Mouse (Mus musculus) left cerebral cortex, adult 18-20 months (tissue): ENCODE data around the gene 9130213A22Rik. TPM values are rescaled to one million over a fixed set of nuclear protein-coding genes. Genes with fewer than 3 reads are reported as not detected.
A peak's percentile ranks its signal among the peaks of the same experiment; 100 is the strongest.

ENCODE experiments used
- DNase-seq, 2 experiments: peaks; one replicate each; pipeline ENCODE4 v3.0.0; 2021 to 2022; ENCODE audit warnings: low spot score in 2 of 2, mixed read lengths in 1 of 2
- total RNA-seq, 2 experiments: library from RNA; stranded (reverse); gene quantifications; 2 replicates each; pipeline ENCODE4 v1.2.3; 2021

The 9130213A22Rik gene
- total RNA-seq, 2 experiments from 2014 or later: 0.53 to 0.98 TPM

GRCm38 (mm10) chr11:69107676-69108075, 14.7 kb downstream of the 9130213A22Rik start:
- no peak for DNase-seq

- no peak for DNase-seq
Observed at GRCm38 (mm10) chr11:69106842-69107241, 15.5 kb downstream of the 9130213A22Rik start.

- DNase-seq: no peak
Observed at GRCm38 (mm10) chr11:69106299-69106698, 16.1 kb downstream of the 9130213A22Rik start.

DNA sequence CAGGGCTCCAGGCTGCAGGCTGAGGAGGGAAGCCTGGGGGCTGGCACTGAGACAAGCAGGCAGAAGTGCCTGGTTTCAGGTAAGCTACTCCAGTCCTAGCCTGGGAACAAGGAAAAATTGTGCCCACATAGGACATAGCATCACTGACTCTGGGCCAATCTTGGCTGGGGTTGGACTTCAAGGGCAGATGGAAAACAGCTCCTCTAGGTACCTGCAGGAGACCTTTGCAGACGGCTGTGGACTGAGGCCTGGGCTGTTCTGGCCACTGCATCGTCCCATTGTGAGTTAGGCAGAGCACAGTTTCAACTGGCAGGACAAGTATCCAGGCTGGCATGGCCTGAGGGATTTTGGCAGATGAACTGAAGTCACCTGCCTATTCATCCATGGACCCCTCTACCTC, 16.6 kb downstream of the 9130213A22Rik start:
- DNase-seq: no peak

- DNase-seq: no peak
Observed at GRCm38 (mm10) chr11:69105227-69105626, 17.2 kb downstream of the 9130213A22Rik start.

GRCm38 (mm10) chr11:69104487-69104886, 17.9 kb downstream of the 9130213A22Rik start:
- DNase-seq: peak in 1 of 2 experiments; percentile 1

GRCm38 (mm10) chr11:69103531-69104435, 18.6 kb downstream of the 9130213A22Rik start:
- peak in 1 of 2 experiments; percentile 2 for DNase-seq

DNA sequence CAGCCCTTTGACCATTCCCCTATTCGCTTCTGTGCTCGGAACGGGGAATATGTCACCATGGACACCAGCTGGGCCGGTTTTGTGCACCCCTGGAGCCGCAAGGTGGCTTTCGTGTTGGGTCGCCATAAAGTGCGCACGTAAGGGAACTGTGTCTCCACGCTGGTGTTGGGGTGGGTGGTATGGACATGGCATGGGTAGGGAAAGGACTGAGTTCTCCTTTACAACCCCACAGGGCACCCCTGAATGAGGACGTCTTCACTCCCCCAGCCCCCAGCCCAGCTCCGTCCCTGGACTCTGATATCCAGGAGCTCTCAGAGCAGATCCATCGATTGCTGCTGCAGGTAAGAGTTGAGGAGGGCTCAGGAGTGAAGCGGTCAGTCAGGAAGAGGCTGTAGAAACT, 19.3 kb downstream of the 9130213A22Rik start:
- DNase-seq: peak in 1 of 2 experiments; percentile 1

DNA sequence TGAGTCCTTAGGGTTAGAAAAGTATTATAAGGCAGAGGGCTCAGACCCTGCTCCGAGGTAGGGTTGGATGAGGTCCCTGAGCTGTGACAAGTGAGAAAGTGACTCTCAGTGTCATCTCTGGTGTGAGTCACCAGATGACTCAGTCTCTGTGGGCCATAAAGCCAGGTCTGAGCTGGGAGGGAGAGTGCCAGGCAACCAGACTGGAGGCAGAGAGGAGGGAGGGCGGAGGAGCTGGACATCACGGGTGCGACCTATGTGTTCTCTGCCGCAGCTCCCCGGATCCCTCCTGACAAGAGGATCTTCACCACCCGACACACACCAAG, 20.0 kb downstream of the 9130213A22Rik start:
- DNase-seq: no peak

GRCm38 (mm10) chr11:69101604-69102402, 20.6 kb downstream of the 9130213A22Rik start:
- no peak for DNase-seq

DNA sequence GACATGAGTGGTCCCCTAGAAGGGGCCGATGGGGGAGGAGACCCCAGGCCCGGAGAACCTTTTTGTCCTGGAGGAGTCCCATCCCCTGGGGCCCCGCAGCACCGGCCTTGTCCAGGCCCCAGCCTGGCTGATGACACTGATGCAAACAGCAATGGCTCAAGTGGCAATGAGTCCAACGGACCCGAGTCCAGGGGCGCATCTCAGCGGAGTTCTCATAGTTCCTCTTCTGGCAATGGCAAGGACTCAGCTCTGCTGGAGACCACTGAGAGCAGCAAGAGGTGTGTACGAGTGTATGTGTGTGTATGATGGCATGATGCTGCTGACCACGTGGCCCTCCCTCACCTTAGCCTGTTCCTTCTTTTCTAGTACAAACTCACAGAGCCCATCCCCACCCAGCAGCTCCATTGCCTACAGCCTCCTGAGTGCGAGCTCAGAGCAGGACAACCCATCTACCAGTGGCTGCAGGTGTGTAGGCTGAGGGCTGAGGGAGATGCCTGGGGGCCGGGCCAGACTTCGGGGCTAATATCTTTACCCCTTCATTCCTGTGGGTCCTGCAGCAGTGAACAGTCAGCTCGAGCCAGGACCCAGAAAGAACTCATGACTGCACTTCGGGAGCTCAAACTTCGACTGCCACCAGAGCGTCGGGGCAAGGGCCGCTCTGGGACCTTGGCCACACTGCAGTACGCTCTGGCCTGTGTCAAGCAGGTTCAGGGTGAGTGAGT, 21.6 kb downstream of the 9130213A22Rik start:
- no peak for DNase-seq

GRCm38 (mm10) chr11:69099915-69100345, 22.5 kb downstream of the 9130213A22Rik start:
- peak; percentile 92 to 96 for DNase-seq

DNA sequence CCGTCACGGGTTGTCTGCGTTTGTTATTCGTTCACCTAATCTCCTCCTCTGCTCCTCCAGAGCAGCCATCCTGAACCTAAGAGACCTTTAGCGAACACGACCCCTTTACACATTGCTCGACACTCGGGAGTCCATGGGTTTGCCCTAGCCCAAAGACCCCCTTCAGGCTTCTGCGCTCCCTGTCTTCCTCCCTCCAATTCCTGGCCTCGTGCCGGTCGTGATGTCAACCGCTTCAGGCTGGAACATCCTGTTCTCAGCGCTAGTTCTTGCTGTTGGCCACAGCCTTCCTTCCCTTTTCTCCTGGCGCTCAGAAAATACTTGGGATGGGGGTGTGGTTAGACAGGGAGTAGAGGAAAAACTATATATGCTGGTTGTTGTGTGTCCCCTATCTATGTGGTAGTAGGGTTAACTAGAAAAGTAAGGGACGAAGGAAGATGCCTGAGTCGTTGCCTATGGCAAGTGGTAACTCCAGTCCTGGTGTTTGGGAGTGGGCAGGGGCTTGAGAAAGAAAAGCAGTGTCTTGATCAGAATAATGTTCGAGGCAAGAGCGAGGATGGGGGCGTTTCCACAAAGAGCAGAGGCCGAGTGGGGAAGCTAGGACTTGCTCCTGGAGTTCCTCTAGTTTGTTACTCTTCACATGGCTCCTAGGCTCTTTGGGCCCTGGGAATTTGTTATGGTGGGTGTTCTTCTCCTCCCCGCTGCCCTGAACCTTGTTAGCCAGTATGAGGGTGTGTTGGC, 23.0 kb downstream of the 9130213A22Rik start:
- DNase-seq: no peak

GRCm38 (mm10) chr11:69098762-69099091, 23.7 kb downstream of the 9130213A22Rik start:
- peak; percentile 97 for DNase-seq

GRCm38 (mm10) chr11:69098039-69098761, 24.2 kb downstream of the 9130213A22Rik start:
- DNase-seq: no peak

DNA sequence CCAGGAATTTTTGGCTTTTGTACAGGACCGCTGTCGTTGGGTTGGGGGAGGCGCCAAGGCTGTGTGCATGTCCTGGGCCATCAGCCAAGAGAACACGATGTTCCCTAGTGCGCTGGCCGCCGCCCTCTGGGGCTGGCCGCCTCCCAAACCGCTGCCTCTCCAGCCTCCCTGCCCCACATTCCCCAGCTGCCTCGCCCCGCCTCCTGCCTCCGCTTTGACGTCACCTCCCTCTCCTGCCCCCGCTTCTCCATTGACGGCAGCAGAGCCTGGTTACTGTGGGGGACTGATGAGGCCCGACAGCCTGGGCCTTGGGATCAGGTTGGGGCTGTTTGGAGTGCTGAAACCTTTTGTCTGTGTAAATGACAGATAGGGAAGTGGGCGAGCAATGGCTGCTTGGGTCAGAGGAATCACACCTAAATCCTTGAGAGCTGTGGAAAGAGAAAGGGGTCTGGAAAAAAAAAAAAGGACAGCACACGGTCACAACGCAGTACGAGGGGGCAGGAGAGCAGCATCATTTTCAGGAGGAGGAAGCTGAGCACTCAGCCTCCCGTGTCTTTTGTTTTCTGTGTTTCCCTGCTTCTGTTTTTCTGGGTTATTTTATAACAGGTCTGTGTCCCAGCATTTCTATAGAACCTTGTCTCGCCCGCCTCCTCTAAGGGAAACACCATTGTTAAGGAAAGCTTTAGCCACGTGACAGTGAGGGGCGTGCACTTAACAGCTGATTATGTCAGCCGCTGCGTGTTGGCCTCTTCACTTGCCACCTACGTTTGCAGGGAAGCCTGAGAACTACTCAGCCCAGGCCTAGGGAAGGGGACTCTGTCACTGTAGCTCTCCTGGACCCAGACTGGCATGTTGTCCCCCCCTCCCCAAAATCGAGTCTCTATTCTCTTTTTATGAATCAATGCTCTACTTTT, 25.1 kb downstream of the 9130213A22Rik start:
- peak; percentile 97 to 98 for DNase-seq

DNA sequence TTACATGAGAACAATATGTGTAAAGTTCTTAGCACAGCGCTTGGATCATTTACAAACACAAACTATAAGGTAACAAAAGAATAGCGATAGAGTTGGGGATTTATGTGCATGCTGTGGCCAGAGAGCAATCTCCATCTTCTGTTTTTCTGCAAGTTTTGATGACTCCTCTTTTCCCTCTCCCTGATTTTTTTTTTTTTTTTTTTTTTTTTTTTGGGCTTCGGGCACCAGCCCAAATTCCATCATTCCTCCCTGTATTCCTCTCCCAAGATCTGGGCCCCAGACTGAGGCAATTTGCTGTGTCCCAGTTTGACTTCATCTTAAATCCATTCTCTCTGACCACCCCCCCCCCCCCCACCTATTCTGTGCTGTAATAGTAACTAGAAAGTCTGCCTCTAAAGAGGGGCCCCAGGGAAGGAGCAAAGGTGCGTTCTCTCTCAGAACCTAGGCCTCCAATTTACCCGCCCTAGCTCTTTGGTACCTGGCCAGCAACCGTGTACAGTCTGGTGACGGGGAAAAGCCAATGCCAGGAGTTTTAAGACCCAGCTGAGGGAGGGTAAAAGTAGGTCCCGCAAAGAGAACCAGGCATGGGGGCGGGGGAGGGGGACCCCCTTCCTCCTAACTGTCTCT, 25.9 kb downstream of the 9130213A22Rik start:
- DNase-seq: peak in 1 of 2 experiments; percentile 17

GRCm38 (mm10) chr11:69095511-69096231, 26.7 kb downstream of the 9130213A22Rik start:
- DNase-seq: peak in 1 of 2 experiments; percentile 5
